Mouse (Mus musculus) adrenal gland, adult 2 months (tissue): Measurements from ENCODE around the gene Olfr635. TPM values are rescaled to one million over a fixed set of nuclear protein-coding genes. Genes with fewer than 3 reads are reported as not detected.
A peak's percentile ranks its signal among the peaks of the same experiment; 100 is the strongest.
"Not testable (repeated sequence)": the region's sequence is repeated elsewhere in the genome, so short reads cannot be mapped to it uniquely, and the experiment has no call there.

Experiments used
- DNase-seq: peaks from one replicate; pipeline ENCODE4 v3.0.0; 2021
- long read RNA-seq: library from polyadenylated mRNA; stranded (forward); transcript quantifications from one replicate; pipeline ENCODE4 v2.0.0, GENCODE M21; 2021
- polyA plus RNA-seq: library from polyadenylated mRNA; depleted of rRNA; stranded (reverse); fragments of >200 nt; gene quantifications from 2 replicates; pipeline ENCODE4 v1.2.3, GENCODE M21; 2012; rRNA removed
- total RNA-seq, 2 experiments: library from RNA; stranded (reverse); gene quantifications; 2 replicates each; pipeline ENCODE4 v1.2.3; 2021

Gene Olfr635
- total RNA-seq (not detected), polyA plus RNA-seq (not detected in 2 replicates)
- long read RNA-seq, result 0 reads

DNA sequence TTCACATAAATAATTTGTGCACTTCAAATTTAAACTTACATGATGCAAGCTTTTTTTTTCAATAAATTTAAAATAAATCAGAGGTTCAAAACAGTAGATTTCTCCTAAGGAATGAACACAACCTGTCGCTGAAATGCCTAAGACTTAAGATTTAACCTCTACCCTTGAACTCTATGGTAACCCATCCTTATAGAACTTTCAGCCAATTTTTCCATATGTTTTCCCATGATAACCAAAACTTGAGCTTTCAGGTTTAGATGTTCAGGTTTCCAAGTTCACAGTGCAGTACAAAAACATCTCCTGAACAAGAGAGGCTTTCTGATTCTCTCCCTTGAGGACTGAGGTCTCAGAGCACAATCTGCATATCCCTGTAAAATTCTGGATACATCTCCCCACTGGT lies at the start of gene Olfr635:
Gene Olfr635, plus strand, starts transcription at position 301 of the 400 bp plus-strand sequence.
- DNase-seq, result no peak

DNA sequence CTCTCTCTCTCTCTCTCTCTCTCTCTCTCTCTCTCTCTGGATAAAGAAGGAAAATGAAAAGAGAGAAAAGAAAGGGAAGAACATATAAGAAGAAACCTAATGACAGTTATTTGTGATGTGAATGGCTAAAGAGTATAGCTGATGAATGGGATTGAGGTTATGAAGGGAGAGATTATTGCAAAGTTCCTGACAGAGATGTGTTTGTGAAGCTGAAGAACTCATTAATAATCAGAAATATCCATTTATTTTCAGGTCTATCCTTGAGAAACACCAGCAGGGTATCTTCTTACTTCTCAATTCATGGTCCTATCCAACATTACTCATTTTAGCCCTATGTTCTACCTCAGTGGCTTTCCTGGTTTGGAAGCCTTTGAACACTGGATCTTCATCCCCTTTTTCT lies 42.4 kb upstream of the Olfr635 start, which contains the start of gene Olfr631:
Gene Olfr631, plus strand, starts transcription at position 301 of the 400 bp plus-strand sequence.
- no peak for DNase-seq

DNA sequence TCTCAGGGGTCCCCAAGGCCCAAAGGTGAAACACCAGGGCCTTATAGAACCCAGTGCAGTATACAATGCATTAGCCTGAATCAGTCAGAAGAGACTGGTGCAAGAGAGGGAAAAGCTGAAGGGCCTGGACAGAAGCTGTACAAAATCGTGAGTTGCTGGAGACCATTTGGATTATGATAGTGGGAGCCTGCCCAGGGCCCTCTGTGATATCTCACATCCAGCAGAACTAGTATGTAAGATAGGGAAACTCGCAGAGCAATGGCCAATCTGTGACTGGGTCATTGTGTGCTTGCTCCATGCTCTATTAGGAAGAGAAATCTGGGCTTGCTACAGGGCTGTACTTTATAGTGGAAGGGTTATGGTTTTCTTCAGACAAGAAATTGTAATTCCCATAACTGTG lies 36.7 kb upstream of the Olfr635 start, which contains the start of gene Olfr632:
Gene Olfr632, plus strand, starts transcription at position 84 of the 400 bp plus-strand sequence.
- no peak for DNase-seq

DNA sequence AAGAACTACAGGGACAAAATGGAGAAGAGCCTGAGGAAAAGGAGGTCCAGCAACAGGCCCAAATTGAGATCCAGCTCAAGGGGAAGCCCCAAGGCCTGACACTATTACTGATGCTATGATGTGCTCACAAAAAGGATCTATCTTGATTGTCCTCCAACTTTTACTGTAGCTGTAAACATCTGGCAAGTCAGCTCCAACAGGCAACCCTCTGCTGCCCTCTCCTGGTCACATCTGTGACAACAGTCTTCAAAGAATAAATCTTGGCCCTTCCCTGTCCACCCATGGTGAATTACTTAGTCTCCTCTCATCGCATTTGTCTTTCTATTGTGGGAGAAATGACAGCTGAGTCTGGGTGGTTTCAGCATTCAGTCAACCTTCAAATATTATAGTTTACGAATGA lies 28.2 kb upstream of the Olfr635 start:
- peak; percentile 5 for DNase-seq

DNA sequence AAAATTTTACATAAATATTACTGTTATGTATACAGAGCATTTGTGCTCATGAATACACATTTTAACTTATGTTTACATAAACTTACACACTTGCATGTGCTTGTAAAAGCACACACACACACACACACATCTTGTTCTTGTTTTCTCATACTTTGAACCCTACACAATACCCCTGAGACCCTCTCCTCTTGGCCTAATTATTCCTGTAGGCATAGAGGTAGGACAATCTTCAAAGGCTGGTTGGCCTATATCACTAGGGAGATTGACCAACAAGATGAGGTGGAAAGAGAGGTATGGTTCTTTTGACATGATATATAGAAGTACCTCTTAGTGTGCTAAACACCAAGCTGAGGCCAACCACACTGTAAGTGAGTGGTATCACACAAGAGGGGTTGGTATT lies 26.8 kb upstream of the Olfr635 start, which contains the start of gene Olfr633:
Gene Olfr633, plus strand, starts transcription at position 301 of the 400 bp plus-strand sequence.
- DNase-seq, result no peak

DNA sequence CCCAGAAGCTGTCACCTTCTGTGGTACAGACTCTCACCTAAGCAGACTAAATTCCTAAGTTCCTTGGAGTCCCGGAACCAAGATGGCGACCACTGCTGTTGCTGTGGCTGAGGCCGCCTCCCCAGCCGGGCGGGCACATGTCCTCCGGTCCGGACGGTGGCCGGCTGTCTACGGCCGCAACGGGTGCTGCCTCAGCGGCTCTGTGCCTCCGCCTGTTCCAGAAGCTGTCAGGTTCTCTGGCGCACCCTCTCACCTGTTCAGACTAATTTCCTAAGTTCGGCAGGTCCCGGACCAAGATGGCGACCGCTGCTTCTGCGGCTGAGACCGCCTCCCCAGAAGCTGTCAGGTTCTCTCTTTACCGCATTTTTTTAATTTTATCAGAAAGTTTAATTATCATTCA lies 4.1 kb upstream of the Olfr635 start:
- DNase-seq, result not testable (repeated sequence)

DNA sequence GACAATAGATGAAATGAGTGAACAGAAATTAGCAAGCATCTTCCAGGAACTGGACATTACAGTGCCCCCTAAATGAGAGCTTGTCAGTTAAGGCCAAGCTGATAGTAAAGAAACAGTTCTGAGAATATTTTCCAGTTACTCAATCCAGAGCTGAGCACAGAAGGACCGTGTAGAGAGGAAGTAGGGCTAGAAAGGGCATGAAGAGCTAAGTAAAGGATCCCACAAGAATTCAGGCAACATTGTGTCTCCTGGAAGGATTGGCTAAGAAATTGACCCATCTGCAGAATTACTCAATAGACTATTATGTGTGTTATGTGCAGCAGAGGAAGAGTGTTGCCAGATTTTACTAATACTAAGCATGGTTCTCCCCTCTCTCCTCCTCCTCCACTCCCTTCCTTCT lies 830 bp downstream of the Olfr635 start:
- no peak for DNase-seq

DNA sequence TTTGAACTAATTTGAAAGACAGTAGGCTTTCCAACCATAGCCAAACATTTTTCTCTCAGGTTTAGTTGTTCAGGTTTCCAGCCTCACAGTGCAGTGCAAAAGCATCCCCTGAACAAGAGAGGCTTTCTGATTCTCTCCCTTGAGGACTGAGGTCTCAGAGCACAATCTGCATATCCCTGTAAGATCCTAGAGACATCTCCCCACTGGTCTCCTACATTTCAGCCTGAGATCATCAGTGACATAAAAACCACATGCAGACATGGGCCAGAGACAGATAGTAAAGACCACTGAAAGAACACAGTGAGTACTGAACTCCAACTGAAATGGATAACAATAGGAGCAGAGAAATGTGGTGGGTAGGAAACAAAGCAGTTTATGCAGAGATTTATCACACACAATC lies 27.5 kb downstream of the Olfr635 start, which contains the start of gene Olfr638:
Gene Olfr638, plus strand, starts transcription at position 301 of the 400 bp plus-strand sequence.
- no peak for DNase-seq

DNA sequence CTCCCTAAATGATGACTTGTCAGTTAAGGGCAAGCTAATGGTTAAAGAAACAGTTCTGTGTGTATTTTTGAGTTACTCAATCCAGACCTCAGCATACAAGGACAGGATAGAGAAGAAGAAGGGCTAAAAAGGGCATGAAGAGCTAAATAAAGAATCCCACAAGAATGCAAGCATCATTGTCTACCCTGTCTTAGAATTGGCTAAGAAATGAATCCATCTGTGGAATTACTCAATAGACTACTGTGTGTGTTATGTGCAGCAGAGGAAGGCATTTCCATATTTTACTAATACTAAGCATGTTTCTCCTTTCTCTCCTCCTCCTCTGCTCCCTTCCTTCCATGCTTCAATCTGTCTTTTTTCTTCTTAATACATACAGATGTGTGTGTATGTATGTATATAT lies 28.2 kb downstream of the Olfr635 start:
- no peak for DNase-seq

DNA sequence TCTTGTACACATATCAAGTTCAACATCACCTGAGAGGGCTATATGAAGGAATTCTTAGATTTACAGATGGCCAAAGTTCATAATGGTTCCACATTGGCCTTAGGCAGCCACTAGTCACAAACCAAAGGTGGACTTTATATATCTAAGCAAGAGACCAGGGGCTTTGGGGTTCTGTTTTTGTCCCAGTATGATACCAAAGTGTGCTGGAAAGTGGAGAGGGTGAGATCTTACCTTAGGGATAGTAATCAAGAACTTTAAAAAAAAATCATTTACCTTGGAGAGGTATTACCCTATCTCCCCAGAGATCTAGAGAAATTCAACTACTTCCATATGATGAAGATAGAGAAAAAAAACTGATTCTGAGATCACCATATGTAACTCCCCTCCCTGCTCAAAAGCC lies 46.3 kb downstream of the Olfr635 start, which contains the start of gene Olfr639:
Gene Olfr639, minus strand, starts transcription at position 101 of the 400 bp plus-strand sequence.
- no peak for DNase-seq

DNA sequence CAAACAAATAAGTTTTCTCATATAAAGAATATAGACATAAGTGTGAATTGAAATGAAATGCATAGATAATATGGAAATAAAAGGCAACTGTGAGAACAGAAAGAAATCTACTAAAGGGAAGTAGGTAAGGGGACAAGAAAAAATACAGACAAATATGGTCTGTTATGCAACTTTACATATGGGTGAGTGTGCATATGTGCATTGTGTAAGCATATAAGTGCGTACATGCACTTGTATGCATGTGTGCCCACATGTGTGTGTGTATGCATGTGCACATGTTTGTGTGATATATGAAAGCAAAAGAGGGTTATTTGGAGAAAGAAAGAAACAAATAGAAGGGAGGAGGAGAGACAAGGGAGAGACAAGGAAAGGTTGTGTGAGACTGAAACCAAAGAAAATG lies 48.0 kb downstream of the Olfr635 start:
- no peak for DNase-seq

DNA sequence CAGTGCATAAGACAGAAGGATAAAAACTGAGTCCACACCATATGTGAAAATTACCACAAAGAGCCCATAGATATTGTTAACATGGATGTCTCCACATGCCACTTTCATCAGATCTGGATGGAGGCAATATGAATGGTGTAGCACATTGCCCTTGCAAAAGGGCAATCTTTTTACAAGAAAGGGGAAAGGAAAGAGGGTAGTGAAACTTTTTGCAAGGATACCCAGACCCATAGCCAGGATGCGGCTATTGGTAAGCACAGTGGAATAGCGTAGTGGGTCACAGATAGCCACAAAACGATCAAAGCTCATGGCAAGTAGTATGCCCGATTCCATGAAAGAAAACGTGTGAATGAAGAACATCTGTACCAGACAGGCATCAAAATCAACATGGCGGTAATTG lies 50.7 kb downstream of the Olfr635 start:
- DNase-seq, result no peak

DNA sequence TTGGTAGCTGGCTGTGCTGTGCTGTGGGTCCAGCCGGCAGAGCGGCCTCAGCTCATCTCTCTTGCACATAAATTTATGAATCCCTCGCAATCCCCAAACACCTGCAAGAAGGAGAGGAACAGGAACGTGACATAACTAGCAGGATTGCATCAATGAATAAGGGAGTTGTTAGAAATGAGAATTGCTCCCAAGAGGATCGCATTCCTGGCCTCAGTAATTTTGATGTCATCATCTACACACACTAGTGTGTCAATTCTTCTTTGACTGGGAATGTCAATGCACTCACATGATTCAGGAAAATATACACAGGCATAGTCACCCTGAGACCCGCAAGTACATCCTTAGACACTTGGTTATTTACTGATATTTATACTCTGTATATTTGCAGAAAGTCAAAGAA lies 54.5 kb downstream of the Olfr635 start, which contains the start of gene Olfr640:
Gene Olfr640, minus strand, starts transcription at position 101 of the 400 bp plus-strand sequence.
- DNase-seq, result no peak

DNA sequence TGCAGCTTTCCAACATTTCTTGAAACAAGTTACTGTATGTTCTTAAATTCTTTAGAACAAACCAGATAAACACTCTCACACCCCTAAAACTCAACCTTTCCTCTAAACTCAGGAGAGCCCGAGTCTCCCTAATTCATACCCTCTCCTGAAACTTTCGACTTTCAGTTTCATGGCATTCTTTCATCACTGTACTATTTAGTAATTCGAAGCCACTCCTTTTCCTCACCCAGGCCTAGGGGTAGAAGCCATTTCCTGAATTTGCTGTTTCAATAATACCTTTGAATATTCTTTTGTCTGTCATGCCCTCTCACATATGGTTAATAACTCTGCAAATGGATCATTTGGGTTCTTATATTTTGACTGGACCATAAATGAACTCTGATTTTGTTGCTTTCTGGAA lies 56.0 kb downstream of the Olfr635 start:
- no peak for DNase-seq

DNA sequence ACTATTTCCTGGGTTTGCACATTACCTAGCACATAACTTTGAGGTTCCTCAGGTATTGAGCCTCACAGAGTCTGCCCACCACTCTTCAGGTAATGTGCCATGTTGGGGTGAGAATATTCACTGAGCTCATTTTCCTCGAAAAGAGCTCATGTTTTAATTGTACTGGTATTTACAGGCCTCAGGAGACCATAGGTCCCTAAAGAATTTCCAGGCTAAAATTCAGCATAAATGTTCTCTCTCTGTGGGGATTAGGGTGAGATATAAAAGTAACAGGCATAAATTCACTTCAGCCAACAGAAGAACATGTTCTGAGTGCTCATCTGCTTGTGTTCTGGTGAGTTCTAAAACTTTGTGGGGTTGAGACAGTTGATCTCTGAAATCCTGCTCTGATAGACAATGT lies 64.2 kb downstream of the Olfr635 start, which contains the start of gene Olfr641:
Gene Olfr641, plus strand, starts transcription at position 301 of the 400 bp plus-strand sequence.
- no peak for DNase-seq

Other genes starting within 250 kb of the Olfr635 start
Only the 30 nearest of the 34 such genes appear.
- gene Olfr630, start 213.8 kb upstream of the Olfr635 start, total RNA-seq, result not detected
- not detected in 2 replicates for gene Olfr630, start 213.8 kb upstream of the Olfr635 start, polyA plus RNA-seq
- not detected for gene Olfr69, start 199.6 kb upstream of the Olfr635 start, total RNA-seq
- gene Olfr69, start 199.6 kb upstream of the Olfr635 start, polyA plus RNA-seq, result not detected in 2 replicates
- gene Olfr68, start 191.5 kb upstream of the Olfr635 start, total RNA-seq, result not detected
- gene Olfr68, start 191.5 kb upstream of the Olfr635 start, polyA plus RNA-seq, result not detected in 2 replicates
- not detected for gene Olfr67, start 179.3 kb upstream of the Olfr635 start, total RNA-seq
- not detected in 2 replicates for gene Olfr67, start 179.3 kb upstream of the Olfr635 start, polyA plus RNA-seq
- gene Hbb-bt, start 157.2 kb upstream of the Olfr635 start, total RNA-seq, result 100 to 1,000 TPM; 120 to 218 TPM
- 48.3 and 61.8 TPM in 2 replicates for gene Hbb-bt, start 157.2 kb upstream of the Olfr635 start, polyA plus RNA-seq
- gene Hbb-bs, start 143.1 kb upstream of the Olfr635 start, total RNA-seq, result 1,000 to 10,000 TPM; 1,531 to 2,097 TPM
- gene Hbb-bs, start 143.1 kb upstream of the Olfr635 start, polyA plus RNA-seq, result 569 and 814 TPM in 2 replicates
- gene Hbb-bh2, start 130.6 kb upstream of the Olfr635 start, total RNA-seq, result not detected
- not detected in 2 replicates for gene Hbb-bh2, start 130.6 kb upstream of the Olfr635 start, polyA plus RNA-seq
- not detected for gene Hbb-bh1, start 128.0 kb upstream of the Olfr635 start, total RNA-seq
- not detected in 2 replicates for gene Hbb-bh1, start 128.0 kb upstream of the Olfr635 start, polyA plus RNA-seq
- gene Hbb-y, start 117.9 kb upstream of the Olfr635 start, total RNA-seq, result not detected
- gene Hbb-y, start 117.9 kb upstream of the Olfr635 start, polyA plus RNA-seq, result not detected in 2 replicates
- not detected for gene Olfr66, start 84.9 kb upstream of the Olfr635 start, total RNA-seq
- gene Olfr66, start 84.9 kb upstream of the Olfr635 start, polyA plus RNA-seq, result not detected in 2 replicates
- not detected for gene Olfr64, start 76.7 kb upstream of the Olfr635 start, total RNA-seq
- gene Olfr64, start 76.7 kb upstream of the Olfr635 start, polyA plus RNA-seq, result not detected in 2 replicates
- gene Olfr65, start 67.7 kb upstream of the Olfr635 start, total RNA-seq, result not detected
- not detected in 2 replicates for gene Olfr65, start 67.7 kb upstream of the Olfr635 start, polyA plus RNA-seq
- not detected for gene Olfr631, start 42.3 kb upstream of the Olfr635 start, total RNA-seq
- not detected in 2 replicates for gene Olfr631, start 42.3 kb upstream of the Olfr635 start, polyA plus RNA-seq
- not detected for gene Olfr632, start 36.8 kb upstream of the Olfr635 start, total RNA-seq
- gene Olfr632, start 36.8 kb upstream of the Olfr635 start, polyA plus RNA-seq, result not detected in 2 replicates
- not detected for gene Olfr633, start 26.7 kb upstream of the Olfr635 start, total RNA-seq
- not detected in 2 replicates for gene Olfr633, start 26.7 kb upstream of the Olfr635 start, polyA plus RNA-seq
- gene Olfr638, start 27.6 kb downstream of the Olfr635 start, total RNA-seq, result not detected
- not detected in 2 replicates for gene Olfr638, start 27.6 kb downstream of the Olfr635 start, polyA plus RNA-seq
- gene Olfr639, start 46.2 kb downstream of the Olfr635 start, total RNA-seq, result not detected
- not detected in 2 replicates for gene Olfr639, start 46.2 kb downstream of the Olfr635 start, polyA plus RNA-seq
- gene Olfr640, start 54.4 kb downstream of the Olfr635 start, total RNA-seq, result not detected
- not detected in 2 replicates for gene Olfr640, start 54.4 kb downstream of the Olfr635 start, polyA plus RNA-seq
- gene Olfr641, start 64.3 kb downstream of the Olfr635 start, total RNA-seq, result not detected
- gene Olfr641, start 64.3 kb downstream of the Olfr635 start, polyA plus RNA-seq, result not detected in 2 replicates
- not detected for gene Olfr642, start 81.5 kb downstream of the Olfr635 start, total RNA-seq
- not detected in 2 replicates for gene Olfr642, start 81.5 kb downstream of the Olfr635 start, polyA plus RNA-seq
- gene 4930516K23Rik, start 90.3 kb downstream of the Olfr635 start, total RNA-seq, result not detected
- gene 4930516K23Rik, start 90.3 kb downstream of the Olfr635 start, polyA plus RNA-seq, result not detected in 2 replicates
- not detected for gene Olfr644, start 100.7 kb downstream of the Olfr635 start, total RNA-seq
- gene Olfr644, start 100.7 kb downstream of the Olfr635 start, polyA plus RNA-seq, result not detected in 2 replicates
- not detected for gene Olfr645, start 114.3 kb downstream of the Olfr635 start, total RNA-seq
- gene Olfr645, start 114.3 kb downstream of the Olfr635 start, polyA plus RNA-seq, result not detected in 2 replicates
- gene Olfr646, start 133.7 kb downstream of the Olfr635 start, total RNA-seq, result not detected
- not detected in 2 replicates for gene Olfr646, start 133.7 kb downstream of the Olfr635 start, polyA plus RNA-seq
- not detected for gene Ubqln5, start 158.7 kb downstream of the Olfr635 start, total RNA-seq
- gene Ubqln5, start 158.7 kb downstream of the Olfr635 start, polyA plus RNA-seq, result not detected in 2 replicates
- not detected for gene Olfr643, start 166.3 kb downstream of the Olfr635 start, total RNA-seq
- not detected in 2 replicates for gene Olfr643, start 166.3 kb downstream of the Olfr635 start, polyA plus RNA-seq
- not detected for gene Ubqln3, start 172.1 kb downstream of the Olfr635 start, total RNA-seq
- not detected in 2 replicates for gene Ubqln3, start 172.1 kb downstream of the Olfr635 start, polyA plus RNA-seq
- gene Ubqlnl, start 179.4 kb downstream of the Olfr635 start, total RNA-seq, result not detected
- not detected in 2 replicates for gene Ubqlnl, start 179.4 kb downstream of the Olfr635 start, polyA plus RNA-seq
- gene Olfm5, start 193.7 kb downstream of the Olfr635 start, total RNA-seq, result not detected
- not detected in 2 replicates for gene Olfm5, start 193.7 kb downstream of the Olfr635 start, polyA plus RNA-seq
- gene Olfr648, start 212.2 kb downstream of the Olfr635 start, total RNA-seq, result not detected
- gene Olfr648, start 212.2 kb downstream of the Olfr635 start, polyA plus RNA-seq, result 0.04 TPM in 1 of 2 replicates, not detected in the other